Mouse (Mus musculus): ENCODE measurements around the gene Fam213b. TPM values are rescaled to one million over a fixed set of nuclear protein-coding genes. Genes with fewer than 3 reads are reported as not detected.

Fam213b gene
- 126 and 172 TPM in 2 replicates for total RNA-seq (2021)
- long read RNA-seq, transcript Fam213b-201 (7 exons, 883 nt) = major isoform, 28 of 32 reads
- long read RNA-seq, partial matches to known transcripts = 3 of 32 reads
- long read RNA-seq, other reads (novel, unspliced or antisense) = 1 of 32 reads

DNA sequence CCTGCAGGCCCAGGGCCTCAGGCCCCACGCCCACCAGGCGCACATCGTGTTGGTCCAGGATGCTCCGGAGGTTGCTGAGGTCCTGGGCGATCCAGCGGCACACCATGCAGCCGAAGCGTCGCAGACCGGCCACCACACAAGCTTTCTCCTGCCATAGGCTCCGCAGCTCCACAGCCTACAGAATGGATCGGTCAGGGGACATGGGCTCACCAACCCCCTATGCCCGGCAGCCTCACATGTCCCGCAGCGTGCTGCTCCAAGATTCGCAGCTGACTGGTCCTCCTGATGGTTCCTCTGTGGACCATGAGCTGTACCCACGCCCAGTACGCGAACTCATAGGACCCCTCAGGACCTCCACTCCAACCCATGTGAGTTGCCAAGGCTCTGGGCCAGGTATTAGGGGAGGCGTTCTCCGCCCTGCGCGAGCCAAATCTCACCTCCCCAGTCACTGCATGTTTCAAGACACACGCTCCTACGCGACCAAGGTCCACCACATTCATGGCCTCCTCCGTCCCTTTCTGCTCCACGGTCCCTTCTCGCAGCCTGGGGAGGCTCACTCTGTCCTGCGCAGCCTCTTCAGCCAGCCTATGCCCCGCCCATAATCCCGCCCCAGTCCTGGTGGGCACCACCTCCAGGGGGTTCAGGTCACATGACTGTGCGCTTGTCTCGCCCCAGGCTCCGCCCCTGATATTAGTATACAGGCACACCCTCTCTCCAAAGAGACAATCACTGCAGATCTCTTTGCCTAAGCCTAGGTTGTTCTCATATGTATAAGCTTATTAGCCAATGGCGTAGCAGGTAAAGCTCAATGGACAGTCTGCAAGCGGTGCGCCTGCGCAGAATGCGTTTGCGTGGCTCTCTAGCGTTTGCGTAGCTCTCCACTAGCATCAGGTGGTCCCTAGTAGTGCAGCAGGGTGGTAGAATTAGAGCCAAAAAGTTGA is at the start of gene Fam213b:
Gene Fam213b, minus strand, starts transcription at position 630 of the 941 bp plus-strand sequence.
- peak; percentile 80 for DNase-seq

DNA sequence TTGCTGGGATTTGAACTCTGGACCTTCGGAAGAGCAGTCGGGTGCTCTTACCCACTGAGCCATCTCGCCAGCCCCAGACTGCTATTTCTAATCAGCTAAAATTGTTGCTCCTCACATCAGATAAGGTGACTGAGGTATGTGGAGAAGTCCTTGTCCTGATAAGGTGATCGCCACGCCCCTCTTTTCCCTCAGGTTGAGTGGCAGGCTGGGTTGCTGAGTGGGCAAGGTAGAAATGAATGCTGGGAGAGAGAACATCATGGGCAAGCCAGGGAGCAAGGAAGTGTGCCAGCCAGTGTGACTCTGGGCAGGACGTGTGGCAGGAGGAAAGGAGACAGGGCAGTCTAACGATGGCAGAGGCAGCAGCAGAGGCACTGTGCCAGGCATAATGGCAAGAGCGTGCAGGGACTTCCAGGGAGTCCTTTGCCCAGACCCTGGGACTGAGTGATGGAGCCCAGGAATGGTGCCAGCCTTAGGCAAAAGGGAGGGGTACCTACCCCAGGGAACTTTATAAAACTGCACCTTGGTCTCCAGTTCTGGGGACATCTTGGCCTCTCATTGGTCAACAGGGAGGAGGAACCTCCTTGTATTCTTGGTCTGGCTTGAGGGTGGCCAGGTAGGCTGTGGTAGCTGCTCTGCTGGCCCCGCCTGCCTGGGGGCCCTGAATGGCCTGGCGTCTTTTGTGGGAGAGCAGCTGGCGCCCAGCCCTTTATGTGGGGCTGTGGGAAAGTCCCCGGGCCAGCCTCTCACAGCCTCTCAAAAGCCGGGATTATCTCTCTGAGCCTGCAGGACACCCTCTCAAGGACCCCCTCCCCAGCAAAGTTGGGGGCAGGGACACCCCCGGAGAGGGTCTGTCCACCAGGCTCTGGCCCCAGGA is 49.4 kb upstream of the Fam213b start:
- DNase-seq = no peak

DNA sequence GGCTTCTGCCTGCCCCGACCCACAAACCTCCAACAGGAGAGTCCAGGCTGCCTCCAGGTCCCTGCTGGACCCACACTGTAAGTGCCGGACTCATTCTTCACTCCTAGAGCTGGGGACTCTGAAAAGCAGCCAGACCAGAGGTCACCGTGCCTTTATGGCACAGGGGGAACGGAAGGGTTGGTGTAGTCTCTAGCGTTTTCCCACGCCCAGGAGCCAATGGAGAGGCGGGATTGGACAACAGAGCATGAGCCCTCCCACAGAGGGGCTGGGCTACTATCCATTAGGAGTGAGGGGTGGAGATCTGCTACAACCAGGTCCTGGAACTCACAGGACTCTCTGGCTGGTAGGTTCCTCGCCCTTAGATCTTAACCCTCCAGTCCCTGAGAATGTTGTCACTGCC is 47.4 kb upstream of the Fam213b start:
- DNase-seq = peak; percentile 70

DNA sequence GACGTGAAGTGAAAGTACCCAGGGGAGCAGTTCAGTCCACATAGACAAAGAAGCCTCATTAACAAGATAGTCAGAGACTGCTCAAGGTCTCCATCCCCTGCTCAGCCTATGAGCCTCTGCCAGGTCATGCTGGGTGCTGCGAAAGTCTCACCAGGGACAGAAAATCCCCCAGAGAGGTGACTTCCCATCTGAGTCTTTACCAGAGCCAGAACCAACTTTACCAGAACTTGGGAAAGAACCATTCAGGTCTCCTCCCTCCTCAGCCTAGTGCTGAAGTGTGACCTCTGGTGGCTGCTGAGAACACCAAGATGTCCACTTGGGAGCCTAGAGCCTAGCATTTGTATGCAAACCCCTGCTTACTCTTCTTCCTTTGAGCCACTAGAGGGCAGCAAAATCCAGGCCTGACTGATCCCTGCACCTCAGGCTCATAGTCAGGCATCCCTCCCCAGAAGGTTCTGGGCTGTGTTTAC is 45.2 kb upstream of the Fam213b start:
- DNase-seq = peak; percentile 49

DNA sequence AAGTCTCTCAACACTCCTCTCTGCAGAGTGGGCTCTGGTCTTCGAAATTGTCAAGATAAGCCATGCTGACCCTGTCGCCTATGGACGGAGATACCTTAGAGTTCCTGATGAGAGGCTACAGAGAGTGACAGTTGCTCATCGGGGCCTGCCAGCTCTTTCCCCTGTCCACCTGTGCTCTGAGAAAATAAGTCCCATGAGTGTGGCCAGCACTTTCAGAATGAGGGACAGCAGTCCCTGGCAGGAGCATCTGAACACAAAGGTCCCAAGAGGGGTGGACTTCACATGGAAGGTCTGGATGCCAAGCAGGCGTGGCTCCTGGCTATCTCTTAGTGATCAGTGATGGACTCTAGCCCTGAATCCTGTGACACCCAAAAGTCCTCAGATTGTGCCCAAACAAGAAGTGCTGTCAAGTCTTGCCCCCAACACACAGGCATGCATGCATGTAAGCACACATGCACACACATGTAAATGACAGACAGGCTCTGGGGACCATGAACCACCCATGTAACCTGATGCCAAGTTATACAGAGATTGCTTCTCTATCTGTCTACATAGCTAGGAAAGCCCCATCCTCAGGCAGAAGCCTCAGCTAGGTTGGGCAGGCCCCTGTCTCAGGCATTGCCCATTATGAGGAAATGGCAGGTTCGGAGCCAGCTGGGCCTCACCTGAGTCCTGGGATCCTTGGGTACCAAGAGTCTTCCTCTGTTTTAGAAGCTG is 44.5 kb upstream of the Fam213b start:
- no peak for DNase-seq

DNA sequence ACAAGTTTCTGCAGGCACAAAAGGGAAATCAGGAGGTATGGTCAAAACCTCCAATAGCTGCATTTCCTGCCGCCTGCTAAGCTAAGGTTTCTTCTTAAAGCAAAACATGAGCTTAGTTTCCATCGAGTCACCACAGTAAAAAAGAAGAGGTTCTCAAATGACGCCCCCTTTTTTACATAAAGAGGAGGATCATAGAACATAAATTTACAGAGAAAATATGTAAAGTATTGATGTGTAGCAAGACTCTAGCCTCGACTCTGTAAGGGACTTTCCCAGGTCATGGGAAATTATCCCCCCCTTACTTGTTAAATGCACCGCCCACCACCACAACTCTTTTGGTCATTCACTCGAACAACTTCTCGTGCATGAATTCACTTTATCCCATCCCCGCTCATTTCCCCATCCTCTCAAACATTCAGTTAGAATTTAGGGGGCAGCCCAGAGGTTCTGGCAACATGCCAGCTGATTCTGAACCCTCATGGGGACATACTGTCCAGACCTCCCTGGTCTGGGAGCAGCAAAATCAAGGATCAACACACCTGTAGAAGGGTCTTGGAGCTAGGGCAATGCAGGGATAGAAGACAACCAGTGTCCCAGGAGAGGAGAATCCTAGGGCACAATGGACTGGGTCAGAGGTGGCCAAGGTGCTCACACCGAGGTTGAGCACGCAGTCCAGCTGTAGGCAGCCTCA is 43.8 kb upstream of the Fam213b start:
- no peak for DNase-seq

DNA sequence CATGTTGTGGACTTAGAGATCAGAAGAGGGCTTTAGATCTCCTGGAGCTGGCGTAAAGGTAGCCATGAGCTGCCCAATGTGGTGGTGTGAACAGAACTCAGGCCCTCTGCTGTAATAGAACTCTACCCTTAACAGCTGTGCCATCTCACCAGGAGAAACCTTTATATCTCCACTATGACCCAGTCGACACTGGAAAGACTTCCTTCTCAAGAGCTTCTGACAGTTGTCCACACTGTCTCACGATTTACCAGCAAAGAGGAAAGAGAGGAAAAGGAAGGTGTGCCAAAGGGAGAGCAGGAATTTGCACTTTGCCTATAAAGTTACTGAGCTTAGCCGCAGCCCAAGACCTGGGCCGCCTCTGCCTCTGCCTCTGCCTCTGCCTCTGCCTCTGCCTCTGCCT is 42.9 kb upstream of the Fam213b start:
- DNase-seq = no peak

DNA sequence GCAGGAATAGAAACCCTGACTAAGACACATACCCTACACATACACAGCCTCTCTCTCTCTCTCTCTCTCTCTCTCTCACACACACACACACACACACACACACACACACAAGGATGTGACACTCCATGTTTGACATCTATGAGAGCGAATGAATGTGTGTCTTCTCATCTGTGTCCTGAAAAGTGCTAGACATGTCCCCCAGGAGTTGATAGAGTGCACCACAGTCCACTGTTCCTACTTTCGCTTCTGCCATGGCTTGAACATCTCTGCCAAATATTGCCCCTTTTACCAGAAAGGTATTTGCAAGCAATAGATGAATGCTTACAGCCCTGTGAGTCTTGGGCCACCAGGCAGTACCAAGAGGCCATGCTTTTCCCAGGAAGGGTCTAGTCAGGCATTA is 41.2 kb upstream of the Fam213b start:
- DNase-seq = no peak

DNA sequence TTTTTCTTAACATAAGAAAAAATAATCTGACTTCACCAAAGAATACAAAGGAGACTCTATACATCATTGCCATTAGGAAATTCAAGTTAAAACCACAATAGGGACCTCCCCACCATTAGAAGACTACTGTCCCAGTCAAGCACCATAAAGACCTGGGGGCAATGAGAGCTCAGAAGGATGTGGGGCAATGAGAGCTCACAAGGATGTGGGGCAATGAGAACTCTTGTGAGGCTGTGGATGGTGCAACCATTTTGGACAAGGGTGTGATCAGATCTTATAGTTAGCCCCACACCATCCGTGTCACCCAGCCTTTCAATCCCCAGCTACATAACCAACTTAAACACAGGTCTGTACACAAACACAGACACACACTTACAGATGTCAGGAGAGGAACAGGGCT is 38.8 kb upstream of the Fam213b start:
- no peak for DNase-seq

DNA sequence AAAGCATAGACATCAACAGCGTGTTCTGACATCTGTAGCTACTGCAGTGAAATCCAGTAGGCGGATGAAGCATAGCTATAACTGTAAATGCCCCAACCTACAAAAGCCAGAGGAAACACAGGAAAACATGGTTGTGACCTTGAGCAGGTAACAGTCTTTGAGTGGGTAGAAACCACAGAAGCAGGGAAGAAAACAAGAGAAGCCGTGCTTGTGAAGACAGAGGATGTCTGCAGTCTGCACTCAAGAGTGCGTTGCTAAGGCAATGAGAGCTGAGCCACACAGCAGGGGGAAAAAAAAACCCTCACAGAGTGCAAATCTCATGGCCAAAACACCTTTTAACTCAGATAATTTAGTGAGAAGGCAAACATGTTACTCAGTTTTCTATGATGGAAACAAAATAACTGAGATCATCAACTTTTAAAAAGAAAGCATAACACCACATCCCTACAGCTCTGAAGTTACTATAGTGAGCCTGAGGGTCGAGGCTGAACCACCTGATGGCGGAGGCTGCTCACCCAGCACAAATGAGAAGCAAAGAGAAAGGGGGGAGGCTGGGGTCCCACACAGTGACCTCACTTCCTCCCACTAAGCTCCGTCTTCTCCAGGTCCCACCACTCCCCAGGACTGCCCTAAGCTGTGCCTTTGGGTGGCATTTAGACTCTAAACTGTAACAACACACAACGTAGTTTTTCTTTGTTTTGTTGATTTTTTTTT is 37.8 kb upstream of the Fam213b start:
- DNase-seq = no peak

DNA sequence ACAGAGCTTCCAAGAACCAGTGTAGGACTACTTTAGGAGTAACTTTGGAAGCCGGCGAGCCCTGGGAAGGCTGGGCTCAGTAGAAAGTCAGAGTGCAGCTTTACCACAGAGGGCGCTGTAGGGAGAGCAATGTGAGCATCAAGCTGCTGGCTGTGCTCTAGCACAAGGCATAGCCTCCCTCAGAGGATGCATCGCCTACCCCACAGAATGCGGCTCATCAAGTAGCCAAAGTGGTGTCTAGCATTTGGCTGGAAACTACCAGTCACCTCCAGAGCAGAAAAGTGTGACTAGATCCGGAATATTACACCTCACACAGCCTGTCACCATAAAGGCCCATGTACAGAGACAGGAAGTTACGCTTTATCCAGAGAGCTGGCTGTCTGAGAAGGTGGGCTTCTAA is 36.9 kb upstream of the Fam213b start:
- no peak for DNase-seq

DNA sequence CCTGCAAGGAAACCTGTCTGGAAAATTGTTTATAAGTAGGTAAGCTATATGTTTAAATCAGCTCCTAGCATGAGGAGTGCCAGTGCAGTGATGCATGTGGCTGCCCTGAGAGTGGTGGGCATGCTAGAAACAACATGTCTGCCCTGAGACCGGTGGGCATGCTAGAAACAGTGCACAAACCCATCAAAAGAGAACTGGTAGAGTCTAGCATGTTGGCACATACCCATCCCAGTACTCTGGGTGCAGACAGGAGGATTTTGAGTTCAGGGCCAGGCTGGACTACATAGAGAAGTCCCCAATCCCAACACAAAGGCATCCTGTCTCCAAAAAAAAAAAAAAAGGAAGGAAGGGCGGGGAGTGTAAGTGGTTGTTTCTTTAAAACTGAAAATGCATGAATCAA is 35.9 kb upstream of the Fam213b start:
- DNase-seq = no peak

DNA sequence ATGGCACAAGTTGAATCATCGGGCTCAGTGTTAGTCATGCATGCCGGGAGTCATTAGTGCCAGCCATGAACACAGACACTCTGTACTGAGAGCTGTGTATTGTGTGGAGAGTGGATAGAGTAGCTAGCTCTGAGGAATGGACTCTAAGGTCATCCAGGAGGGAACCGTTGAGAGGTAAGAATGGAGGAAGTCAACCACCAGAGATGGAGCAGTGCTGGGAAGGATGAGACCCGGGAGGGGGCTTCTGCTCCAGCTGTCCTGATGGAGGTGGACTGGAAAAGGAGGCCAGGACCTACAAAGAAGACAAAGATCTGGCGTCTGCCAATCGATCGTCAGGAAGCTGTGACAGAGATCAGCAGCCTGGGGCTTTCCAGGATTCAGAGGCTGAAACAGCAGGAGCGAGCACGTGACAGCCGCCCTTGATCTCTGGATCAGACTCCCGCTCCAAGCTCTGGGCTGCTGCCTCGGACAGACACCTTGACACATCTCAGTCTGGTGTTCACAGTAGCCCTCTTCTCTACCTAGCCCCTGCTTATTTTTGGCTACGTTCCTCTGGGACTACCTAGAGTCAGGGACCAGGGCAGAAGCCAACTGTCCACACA is 34.5 kb upstream of the Fam213b start:
- DNase-seq = no peak

DNA sequence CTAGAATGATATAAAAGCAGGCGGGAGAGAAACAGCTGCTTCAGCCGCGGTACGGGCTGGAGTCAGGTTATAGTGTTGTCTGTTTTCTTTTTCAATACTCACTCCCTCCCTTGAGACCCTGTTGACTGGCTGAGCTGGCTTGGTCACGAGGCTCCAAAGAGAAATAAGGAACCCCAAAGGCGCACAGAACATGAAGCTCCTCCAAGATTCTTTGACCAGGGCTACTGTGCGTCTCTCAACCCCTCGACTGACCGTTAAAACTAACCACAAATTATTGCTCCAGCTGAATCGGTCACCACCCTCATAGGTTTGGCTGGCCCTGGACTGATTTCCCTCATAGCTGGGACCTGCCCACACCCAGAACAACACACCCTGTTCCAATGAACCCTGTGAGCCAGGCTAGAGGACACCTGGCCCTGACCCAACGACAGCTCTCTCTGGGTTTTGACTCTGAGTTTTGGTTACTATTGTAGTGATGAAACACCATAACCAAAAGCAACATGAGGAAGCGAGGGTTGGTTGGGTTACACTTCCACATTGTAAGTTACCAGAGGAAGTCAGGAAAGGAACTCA is 30.2 kb upstream of the Fam213b start:
- DNase-seq = no peak

DNA sequence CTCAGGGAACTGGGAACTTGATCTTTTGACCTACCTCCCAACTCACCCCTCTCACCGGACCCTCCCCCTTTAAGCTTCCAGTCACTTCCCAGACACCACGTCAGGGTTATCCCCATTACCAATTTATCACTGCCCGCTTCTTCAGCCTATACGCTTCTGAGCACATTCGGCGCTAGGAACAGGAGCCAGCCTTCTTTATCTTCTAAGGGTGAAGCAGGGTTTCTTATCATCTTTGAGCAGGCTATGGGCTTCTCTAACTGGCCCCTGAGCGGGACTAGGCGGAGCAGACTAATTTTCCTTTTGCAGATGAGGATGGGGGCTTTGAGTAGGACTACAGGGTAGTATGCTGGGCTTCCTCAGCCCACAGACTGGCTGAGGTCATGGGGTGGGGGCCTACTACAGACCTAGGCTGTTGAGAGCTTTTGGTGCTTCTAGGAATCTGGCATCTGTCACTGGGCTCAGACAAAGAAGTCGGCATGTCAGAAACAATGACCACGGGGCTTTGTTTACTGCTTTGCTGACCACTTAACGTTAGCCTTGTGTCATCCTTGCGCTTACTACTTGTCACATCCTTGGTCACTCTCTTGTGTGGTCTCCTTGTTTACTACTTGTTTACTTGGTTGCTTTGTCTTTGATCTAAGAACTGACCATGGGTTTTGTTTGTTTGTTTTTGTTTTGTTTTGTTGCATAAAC is 29.6 kb upstream of the Fam213b start, which contains the start of gene Tnfrsf14:
Gene Tnfrsf14, minus strand, starts transcription at position 169 of the 693 bp plus-strand sequence.
- DNase-seq = no peak

DNA sequence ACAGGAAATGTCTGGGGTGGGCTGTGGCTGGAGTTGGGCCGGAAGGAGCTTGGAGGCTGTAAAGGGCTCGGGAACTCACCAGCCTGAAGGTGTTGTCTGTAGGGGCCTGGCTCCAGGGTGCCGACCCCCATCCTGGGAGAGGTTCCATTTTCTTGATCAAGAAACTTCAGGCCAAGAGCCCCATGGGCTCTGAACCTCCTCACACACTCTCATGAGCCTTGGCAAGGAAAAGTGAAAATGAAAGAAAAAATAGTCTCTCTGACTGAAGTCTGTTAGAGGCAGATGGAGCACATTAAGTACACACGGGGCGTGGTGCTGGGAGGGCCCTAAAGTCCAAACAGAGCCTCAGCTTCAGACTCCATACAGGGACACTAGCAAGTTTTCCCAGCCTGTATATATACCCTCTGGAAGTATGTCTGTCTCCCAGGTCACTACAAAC is 29.0 kb upstream of the Fam213b start:
- no peak for DNase-seq

DNA sequence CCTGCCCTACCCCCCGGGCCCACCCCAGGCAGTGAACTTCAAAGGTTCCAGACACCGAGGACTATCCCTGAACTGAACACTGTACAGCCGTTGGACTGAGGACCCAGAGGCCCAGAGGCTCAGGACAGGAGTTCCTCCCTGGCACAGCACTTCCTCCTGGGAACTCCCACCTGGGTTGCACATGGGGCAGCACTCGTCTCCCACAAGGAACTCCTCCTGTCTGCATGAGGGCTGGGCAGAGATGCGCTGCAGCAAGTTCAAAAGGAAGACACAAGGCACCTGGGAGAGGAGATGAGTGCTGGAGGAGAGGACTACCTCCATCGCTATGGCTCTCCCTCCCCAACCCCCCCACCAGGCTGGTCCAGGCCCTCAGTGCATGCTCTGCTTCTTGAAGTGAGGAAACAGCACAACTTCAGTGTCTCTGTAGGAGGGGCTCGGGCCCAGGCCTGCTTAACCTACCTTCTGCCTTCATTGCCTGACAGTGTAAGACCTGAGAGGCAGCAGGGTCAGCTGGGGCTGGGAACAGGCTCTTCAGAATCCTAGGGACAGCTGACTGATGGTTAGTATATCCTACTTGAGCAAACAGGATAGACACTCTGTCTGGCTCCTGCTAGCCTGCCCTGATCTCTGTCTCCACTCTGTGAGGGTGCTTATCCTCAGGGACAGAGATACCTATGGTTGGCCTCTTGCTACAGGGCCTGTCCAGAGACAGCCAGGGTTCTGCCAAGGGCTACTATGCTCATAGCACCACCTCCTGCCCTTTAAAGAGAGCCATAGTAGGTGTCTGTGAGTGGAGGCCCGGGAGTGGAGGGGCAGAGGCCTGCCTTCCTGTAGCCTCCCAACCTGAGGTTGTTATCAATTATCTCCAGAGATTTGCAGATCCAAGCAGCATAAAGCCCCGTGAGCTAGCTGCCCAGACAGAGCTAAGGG is 28.3 kb upstream of the Fam213b start:
- no peak for DNase-seq

DNA sequence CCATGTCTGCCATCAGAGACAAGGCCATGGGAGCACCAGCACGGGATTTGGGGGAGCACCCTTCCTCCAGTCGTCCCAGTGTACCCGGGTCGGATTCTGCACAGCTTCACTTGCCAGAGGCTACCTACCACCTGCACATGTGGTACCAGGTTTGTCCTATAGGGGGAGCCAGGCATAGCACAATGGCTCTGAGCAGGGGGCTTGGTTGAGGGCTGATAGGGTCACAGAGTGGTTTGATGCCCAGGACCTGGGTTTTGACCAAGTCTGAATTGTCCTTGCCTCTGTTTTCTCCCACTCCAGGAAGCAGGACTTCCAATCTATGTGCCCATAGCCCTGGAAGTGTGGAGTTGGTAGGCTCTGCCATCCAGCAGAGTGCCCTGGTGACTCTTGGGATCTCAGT is 26.5 kb upstream of the Fam213b start:
- DNase-seq = no peak

Data from adrenal gland, postnatal 25 days (tissue).